Mouse (Mus musculus) CH12.LX (cell line): ENCODE measurements around the gene B3galt2. TPM values are rescaled to one million over a fixed set of nuclear protein-coding genes. Genes with fewer than 3 reads are reported as not detected.

Experiments
- DNase-seq: peaks from one replicate; pipeline ENCODE4 v3.0.0-alpha.2; 2013; ENCODE audit errors: extremely low read depth
- H3K27ac ChIP-seq: 2 replicates; pipeline ENCODE4 v1.5.1; 2012; ENCODE audit warnings: low read depth, mild to moderate bottlenecking, control low read depth, moderate library complexity; ENCODE audit not compliant: insufficient read depth
- H3K27me3 ChIP-seq: replicated peaks from 2 replicates; pipeline ENCODE3; 2012; ENCODE audit warnings: inconsistent platforms
- H3K36me3 ChIP-seq, 2 experiments: replicated peaks in 1 of 2; 2 replicates each; pipeline versions ENCODE3 to v1.6.1; 2012; ENCODE audit warnings: inconsistent platforms in 1 of 2, low read length in 1 of 2, mild to moderate bottlenecking in 1 of 2, mixed read lengths in 1 of 2, moderate library complexity in 1 of 2; ENCODE audit not compliant: control insufficient read depth in 1 of 2, insufficient read depth in 1 of 2
- H3K4me1 ChIP-seq, 2 experiments: 2 replicates each; pipeline ENCODE4 v1.6.1; 2012; ENCODE audit warnings: inconsistent platforms in 1 of 2, moderate library complexity in 1 of 2; ENCODE audit not compliant: insufficient read depth in 2 of 2, control insufficient read depth in 1 of 2
- H3K4me2 ChIP-seq: 2 replicates; pipeline ENCODE4 v1.6.1; 2012; ENCODE audit warnings: low read depth, mild to moderate bottlenecking, control low read depth; ENCODE audit not compliant: poor library complexity, insufficient read depth, severe bottlenecking
- H3K4me3 ChIP-seq, 3 experiments: fragments of 150-350 bp in 1 of 3; sonication (generic) in 1 of 3; replicated peaks in 1 of 3; 2 replicates each; pipeline versions ENCODE3 to v1.5.1; 2011 to 2012; ENCODE audit warnings: low read depth in 2 of 3, low read length in 2 of 3, mild to moderate bottlenecking in 2 of 3, moderate library complexity in 2 of 3, control low read depth in 1 of 3, improper control_type of control experiment in 1 of 3, inconsistent platforms in 1 of 3, mixed read lengths in 1 of 3; ENCODE audit not compliant: poor library complexity in 1 of 3
- H3K79me2 ChIP-seq: replicated peaks from 2 replicates; pipeline ENCODE4 v1.6.1; 2012; ENCODE audit warnings: mild to moderate bottlenecking, moderate library complexity; ENCODE audit not compliant: control insufficient read depth, poor library complexity, insufficient read depth, severe bottlenecking; ENCODE audit errors: extremely low read depth
- H3K9ac ChIP-seq: 2 replicates; pipeline ENCODE4 v1.6.1; 2012; ENCODE audit warnings: low read depth, mild to moderate bottlenecking, control low read depth, moderate library complexity; ENCODE audit not compliant: insufficient read depth
- H3K9me3 ChIP-seq: replicated peaks from 2 replicates; pipeline ENCODE3; 2012; ENCODE audit warnings: low read length, inconsistent platforms, mixed read lengths
- CTCF ChIP-seq, 2 experiments: IDR thresholded peaks in 1 of 2; conservative IDR thresholded peaks in 1 of 2; 2 replicates each; pipeline ENCODE4 v1.5.1; 2011 to 2012; ENCODE audit warnings: low read depth in 2 of 2, low read length in 2 of 2, improper control_type of control experiment in 1 of 2, inconsistent platforms in 1 of 2, mild to moderate bottlenecking in 1 of 2, moderate library complexity in 1 of 2
- ETS1 ChIP-seq: conservative IDR thresholded peaks from 2 replicates; pipeline ENCODE4 v1.6.1; 2012; ENCODE audit warnings: low read depth, mild to moderate bottlenecking, inconsistent platforms, low read length, improper control_type of control experiment, moderate library complexity
- GABPA ChIP-seq: IDR thresholded peaks from 2 replicates; pipeline ENCODE4 v1.6.1; 2012; ENCODE audit warnings: low read depth, low read length, improper control_type of control experiment, inconsistent platforms; ENCODE audit not compliant: insufficient replicate concordance
- HCFC1 ChIP-seq: IDR thresholded peaks from 2 replicates; pipeline ENCODE4 v1.6.1; 2012; ENCODE audit warnings: low read depth, mild to moderate bottlenecking, inconsistent platforms, low read length, improper control_type of control experiment
- JUN ChIP-seq: IDR thresholded peaks from 2 replicates; pipeline ENCODE4 v1.6.1; 2011; ENCODE audit warnings: low read depth, mild to moderate bottlenecking, low read length, improper control_type of control experiment, moderate library complexity; ENCODE audit not compliant: insufficient read depth
- JUND ChIP-seq: conservative IDR thresholded peaks from 2 replicates; pipeline ENCODE4 v1.6.1; 2011; ENCODE audit warnings: low read depth, low read length, improper control_type of control experiment
- MAFK ChIP-seq: IDR thresholded peaks from 2 replicates; pipeline ENCODE4 v1.6.1; 2011; ENCODE audit warnings: low read length, improper control_type of control experiment; ENCODE audit not compliant: insufficient replicate concordance
- MAZ ChIP-seq: IDR thresholded peaks from 2 replicates; pipeline ENCODE4 v1.6.1; 2012; ENCODE audit warnings: low read depth, mild to moderate bottlenecking, inconsistent platforms, low read length, improper control_type of control experiment, moderate library complexity
- PAX5 ChIP-seq: IDR thresholded peaks from 2 replicates; pipeline ENCODE4 v1.6.1; 2012; ENCODE audit warnings: low read length, inconsistent platforms, mixed read lengths
- POLR2A ChIP-seq: IDR thresholded peaks from 2 replicates; pipeline ENCODE4 v1.6.1; 2011; ENCODE audit warnings: low read depth, mild to moderate bottlenecking, improper control_type of control experiment, low read length
- POLR2AphosphoS2 ChIP-seq: IDR thresholded peaks from 2 replicates; pipeline ENCODE4 v1.6.1; 2011; ENCODE audit warnings: low read depth, low read length, improper control_type of control experiment
- RCOR1 ChIP-seq: conservative IDR thresholded peaks from 2 replicates; pipeline ENCODE4 v1.6.1; 2012; ENCODE audit warnings: low read depth, mild to moderate bottlenecking, inconsistent platforms, low read length, improper control_type of control experiment
- SIN3A ChIP-seq: IDR thresholded peaks from 2 replicates; pipeline ENCODE4 v1.6.1; 2012; ENCODE audit warnings: low read length, improper control_type of control experiment, inconsistent platforms
- TBP ChIP-seq: conservative IDR thresholded peaks from 2 replicates; pipeline ENCODE4 v1.6.1; 2011; ENCODE audit warnings: low read depth, low read length, improper control_type of control experiment
- USF1 ChIP-seq: IDR thresholded peaks from 2 replicates; pipeline ENCODE4 v1.6.1; 2014; ENCODE audit warnings: low read depth, mild to moderate bottlenecking, inconsistent platforms, low read length, improper control_type of control experiment
- USF2 ChIP-seq: conservative IDR thresholded peaks from 2 replicates; pipeline ENCODE4 v1.6.1; 2011; ENCODE audit warnings: low read depth, low read length, improper control_type of control experiment
- ZC3H11A ChIP-seq: IDR thresholded peaks from 2 replicates; pipeline ENCODE4 v1.6.1; 2012; ENCODE audit warnings: low read depth, mild to moderate bottlenecking, inconsistent platforms, low read length, improper control_type of control experiment
- ZKSCAN1 ChIP-seq: IDR thresholded peaks from 2 replicates; pipeline ENCODE4 v1.6.1; 2012; ENCODE audit warnings: low read depth, inconsistent platforms, low read length, improper control_type of control experiment, borderline replicate concordance
- ZMIZ1 ChIP-seq: IDR thresholded peaks from 2 replicates; pipeline ENCODE4 v1.6.1; 2012; ENCODE audit warnings: low read depth, mild to moderate bottlenecking, inconsistent platforms, low read length, improper control_type of control experiment
- dilution Hi-C: fragments of 300-500 bp; cut with MboI; formaldehyde crosslinking; loops from 2 replicates; pipeline ENCODE4 v1.14.3; 2020; ENCODE audit warnings: low sequenced_read_pairs; ENCODE audit not compliant: extremely low pct_unique_long_range_greater_than_20kb, extremely low pct_ligation_motif_present
- in situ Hi-C: fragments of 300-500 bp; cut with MboI; formaldehyde crosslinking; loops from 3 replicates; pipeline ENCODE4 v1.14.3; 2019; ENCODE audit warnings: low sequenced_read_pairs, low pct_ligation_motif_present, low pct_unique_long_range_greater_than_20kb, mixed read lengths
- polyA plus RNA-seq: library from polyadenylated mRNA; unstranded; fragments of >175 nt; gene quantifications from 2 replicates; pipeline ENCODE4 v1.2.1, GENCODE M21; 2012; ENCODE audit warnings: low read depth; ENCODE audit not compliant: insufficient read length
- total RNA-seq, 2 experiments: library from RNA; depleted of rRNA; stranded (reverse); fragments of 300-350 nt in 1 of 2; fragments of >200 nt in 1 of 2; gene quantifications; 2 replicates each; pipeline ENCODE4 v1.2.3; 2012 to 2014

The B3galt2 gene
- 0.04 TPM in 2 replicates for total RNA-seq (2012; rRNA removed)
- total RNA-seq (2014; rRNA removed) = not detected in 2 replicates
- not detected in 2 replicates for polyA plus RNA-seq

- no peak within 1 kb of the TSS for H3K27ac ChIP-seq
- H3K36me3 ChIP-seq = peaks cover 0 to 11% of the 10 kb centered on the region in 2 experiments
- DNase-seq = no peak
- no peaks in the 10 kb centered on the region; the same call in 1 of the 2 replicates for H3K79me2 ChIP-seq
- H3K9ac ChIP-seq = no peak within 1 kb of the TSS
- in situ Hi-C loops = no loop called here
- H3K4me3 ChIP-seq = peak within 1 kb of the TSS in 1 of 3 experiments; percentile 18
- H3K27me3 ChIP-seq = no peaks in the 10 kb centered on the region
- TF ChIP-seq HCFC1 (no peak), JUN (no peak), USF1 (no peak)
- dilution Hi-C loops = no loop called here
- no peak within 1 kb of the TSS for H3K4me2 ChIP-seq
- H3K4me1 ChIP-seq = no peaks in the 10 kb centered on the region
- no peaks in the 10 kb centered on the region for H3K9me3 ChIP-seq
Observed at GRCm38 (mm10) chr1:143640650-143641407, at the start of gene B3galt2. B3galt2 (plus strand) TSS chr1:143640664.

GRCm38 (mm10) chr1:143596864-143597263 is 43.6 kb upstream of the B3galt2 start:
- TF ChIP-seq MAZ (no peak), USF2 (no peak), HCFC1 (no peak), ZC3H11A (no peak), ZKSCAN1 (no peak), GABPA (no peak), RCOR1 (no peak), SIN3A (no peak), USF1 (no peak), TBP (no peak)
- TF ChIP-seq, all 38 proteins: peak for 0
- dilution Hi-C loops = no loop called here

GRCm38 (mm10) chr1:143608911-143609310 is 31.6 kb upstream of the B3galt2 start:
- Histone ChIP-seq H3K9ac (no peak overlapping the region), H3K4me3 (no peak overlapping the region), H3K9me3 (no peaks in the 10 kb centered on the region), H3K79me2 (no peaks in the 10 kb centered on the region), H3K36me3 (peaks cover 5 to 27% of the 10 kb centered on the region in 2 experiments), H3K4me2 (no peak overlapping the region), H3K27ac (no peak overlapping the region), H3K27me3 (no peaks in the 10 kb centered on the region), H3K4me1 (no peaks in the 10 kb centered on the region)
- in situ Hi-C loops = no loop called here
- TF ChIP-seq POLR2A (no peak), ZMIZ1 (no peak), PAX5 (no peak), CTCF (conservative IDR thresholded peaks at IDR 0.05 in 1 of 2, IDR thresholded peaks at IDR 0.05 in 1 of 2; ENCODE audit: low read depth in 2 of 2, low read length in 2 of 2) (no peak), ETS1 (no peak), MAFK (no peak), JUND (no peak), POLR2AphosphoS2 (no peak)
- dilution Hi-C loops = no loop called here
- DNase-seq = no peak

More at GRCm38 (mm10) chr1:143596864-143597263, 43.6 kb upstream of the B3galt2 start:
- Histone ChIP-seq H3K9me3 (no peaks in the 10 kb centered on the region), H3K79me2 (no peaks in the 10 kb centered on the region), H3K36me3 (no peaks in the 10 kb centered on the region), H3K4me2 (no peak overlapping the region), H3K4me1 (no peaks in the 10 kb centered on the region), H3K27ac (no peak overlapping the region), H3K4me3 (no peak overlapping the region), H3K27me3 (no peaks in the 10 kb centered on the region), H3K9ac (no peak overlapping the region)
- DNase-seq = no peak
- in situ Hi-C loops = no loop called here
